Mouse (Mus musculus) cerebellum, adult 2 months (tissue): ENCODE measurements around the gene Pcsk4. TPM values are rescaled to one million over a fixed set of nuclear protein-coding genes. Genes with fewer than 3 reads are reported as not detected.

Experiments
- DNase-seq, 2 experiments: peaks; one replicate each; pipeline ENCODE4 v3.0.0; 2021
- H3K27ac ChIP-seq: fragments of 200-500 bp; 2 replicates; pipeline ENCODE4 v1.5.1; 2012; ENCODE audit warnings: low read length, control low read depth, inconsistent platforms; ENCODE audit not compliant: insufficient read depth
- H3K27me3 ChIP-seq: fragments of 200-500 bp; 2 replicates; pipeline ENCODE4 v1.6.1; 2012; ENCODE audit warnings: inconsistent platforms, mild to moderate bottlenecking, low read length, moderate library complexity; ENCODE audit not compliant: control insufficient read depth, insufficient read depth
- H3K4me1 ChIP-seq: fragments of 200-500 bp; 2 replicates; pipeline ENCODE4 v1.6.1; 2011; ENCODE audit warnings: low read length; ENCODE audit not compliant: control insufficient read depth, insufficient read depth
- H3K4me3 ChIP-seq: fragments of 200-500 bp; replicated peaks from 2 replicates; pipeline ENCODE3; 2011; ENCODE audit warnings: mild to moderate bottlenecking, low read depth, low read length, control low read depth; ENCODE audit not compliant: insufficient read depth
- CTCF ChIP-seq: fragments of 200-500 bp; IDR thresholded peaks from 2 replicates; pipeline ENCODE4 v1.5.1; 2011; ENCODE audit warnings: low read depth, mild to moderate bottlenecking, control low read depth, low read length, moderate library complexity, borderline replicate concordance; ENCODE audit not compliant: insufficient read depth
- POLR2A ChIP-seq: fragments of 200-500 bp; IDR thresholded peaks from 2 replicates; pipeline ENCODE4 v1.6.1; 2011; ENCODE audit warnings: low read length, control low read depth, borderline replicate concordance; ENCODE audit not compliant: insufficient read depth
- WGBS: fragments of 180-500 bp; shearing (Covaris S2); methylation state at CpG from one replicate; pipeline ENCODE4 v1.1.7; 2018; 5-methylcytosine and 5-hydroxymethylcytosine counted together
- polyA plus RNA-seq: library from polyadenylated mRNA; depleted of rRNA; stranded (reverse); fragments of >200 nt; gene quantifications from 2 replicates; pipeline ENCODE4 v1.2.3, GENCODE M21; 2012

The Pcsk4 gene
- polyA plus RNA-seq, 1 experiment, result 14.1 TPM

GRCm38 (mm10) chr10:80330084-80330483, 786 bp upstream of the Pcsk4 start:
- 2% methylated on average over 41 of the region's 41 CpGs for WGBS
- TF ChIP-seq POLR2A (no peak), CTCF (no peak)
- H3K27me3 ChIP-seq, result no peaks in the 10 kb centered on the region
- H3K4me3 ChIP-seq, result peak overlapping the region; percentile 64
- no peak for DNase-seq
- peaks cover 29% of the 10 kb centered on the region for H3K4me1 ChIP-seq
- no peak overlapping the region for H3K27ac ChIP-seq

GRCm38 (mm10) chr10:80325045-80325444, 4.3 kb downstream of the Pcsk4 start:
- no peak for DNase-seq
- H3K4me1 ChIP-seq, result peaks cover 5% of the 10 kb centered on the region
- TF ChIP-seq CTCF, result no peak
- no peak for TF ChIP-seq POLR2A
- WGBS, result 81% methylated on average over 21 of the region's 21 CpGs
- H3K27me3 ChIP-seq, result no peaks in the 10 kb centered on the region
- H3K27ac ChIP-seq, result no peak overlapping the region
- H3K4me3 ChIP-seq, result no peak overlapping the region

GRCm38 (mm10) chr10:80324120-80325037, 4.9 kb downstream of the Pcsk4 start:
- TF ChIP-seq POLR2A, result no peak
- TF ChIP-seq CTCF, result no peak
- Histone ChIP-seq H3K4me3 (peak overlapping the region; percentile 74), H3K27ac (no peak overlapping the region), H3K4me1 (peaks cover 8% of the 10 kb centered on the region), H3K27me3 (no peaks in the 10 kb centered on the region)
- no peak for DNase-seq
- WGBS, result 67% methylated on average over 17 of the region's 17 CpGs

GRCm38 (mm10) chr10:80323261-80324119, 5.8 kb downstream of the Pcsk4 start:
- Histone ChIP-seq H3K4me3 (peak overlapping the region; percentile 74), H3K4me1 (peaks cover 8% of the 10 kb centered on the region), H3K27me3 (no peaks in the 10 kb centered on the region), H3K27ac (peak overlapping the region; percentile 34; the same call in 1 of the 2 replicates)
- 2% methylated on average over 46 of the region's 46 CpGs for WGBS
- 0 out of 2 replicates have a peak, but pooled peaks have one; percentile 27 for TF ChIP-seq POLR2A
- no peak for TF ChIP-seq CTCF
- DNase-seq, result peak; percentile 71 to 74

GRCm38 (mm10) chr10:80322811-80323211, 6.5 kb downstream of the Pcsk4 start:
- WGBS, result 3% methylated on average over 28 of the region's 28 CpGs
- Histone ChIP-seq H3K4me1 (peaks cover 10% of the 10 kb centered on the region), H3K27me3 (no peaks in the 10 kb centered on the region), H3K27ac (0 out of 2 replicates have a peak overlapping the region, but pooled peaks have one; percentile 2), H3K4me3 (peak overlapping the region; percentile 74)
- no peak for TF ChIP-seq POLR2A
- no peak for TF ChIP-seq CTCF
- no peak for DNase-seq

- no peaks in the 10 kb centered on the region for H3K27me3 ChIP-seq
- H3K27ac ChIP-seq, result no peak overlapping the region
- WGBS, result 81% methylated on average over 21 of the region's 21 CpGs
These were observed 7.4 kb downstream of the Pcsk4 start for GRCm38 (mm10) chr10:80321670-80322581.

More at GRCm38 (mm10) chr10:80321670-80322581, 7.4 kb downstream of the Pcsk4 start:
- no peak for DNase-seq
- Histone ChIP-seq H3K4me1 (peaks cover 17% of the 10 kb centered on the region), H3K4me3 (no peak overlapping the region)
- TF ChIP-seq POLR2A (no peak), CTCF (no peak)
